Mouse (Mus musculus) CH12.LX (cell line): ENCODE measurements at regions not wholly inside any gene's neighbourhood (a gene's known extent, or its start where the extent isn't known, plus 50 kb on each side); places are given as distances from the start of the nearest gene placed in this dataset.

Source experiments
- DNase-seq: peaks from one replicate; pipeline ENCODE4 v3.0.0-alpha.2; 2013; ENCODE audit errors: extremely low read depth
- H3K27ac ChIP-seq: 2 replicates; pipeline ENCODE4 v1.5.1; 2012; ENCODE audit warnings: low read depth, mild to moderate bottlenecking, control low read depth, moderate library complexity; ENCODE audit not compliant: insufficient read depth
- H3K27me3 ChIP-seq: replicated peaks from 2 replicates; pipeline ENCODE3; 2012; ENCODE audit warnings: inconsistent platforms
- H3K36me3 ChIP-seq, 2 experiments: replicated peaks in 1 of 2; 2 replicates each; pipeline versions ENCODE3 to v1.6.1; 2012; ENCODE audit warnings: inconsistent platforms in 1 of 2, low read length in 1 of 2, mild to moderate bottlenecking in 1 of 2, mixed read lengths in 1 of 2, moderate library complexity in 1 of 2; ENCODE audit not compliant: control insufficient read depth in 1 of 2, insufficient read depth in 1 of 2
- H3K4me1 ChIP-seq, 2 experiments: 2 replicates each; pipeline ENCODE4 v1.6.1; 2012; ENCODE audit warnings: inconsistent platforms in 1 of 2, moderate library complexity in 1 of 2; ENCODE audit not compliant: insufficient read depth in 2 of 2, control insufficient read depth in 1 of 2
- H3K4me2 ChIP-seq: 2 replicates; pipeline ENCODE4 v1.6.1; 2012; ENCODE audit warnings: low read depth, mild to moderate bottlenecking, control low read depth; ENCODE audit not compliant: poor library complexity, insufficient read depth, severe bottlenecking
- H3K4me3 ChIP-seq, 3 experiments: fragments of 150-350 bp in 1 of 3; sonication (generic) in 1 of 3; replicated peaks in 1 of 3; 2 replicates each; pipeline versions ENCODE3 to v1.5.1; 2011 to 2012; ENCODE audit warnings: low read depth in 2 of 3, low read length in 2 of 3, mild to moderate bottlenecking in 2 of 3, moderate library complexity in 2 of 3, control low read depth in 1 of 3, improper control_type of control experiment in 1 of 3, inconsistent platforms in 1 of 3, mixed read lengths in 1 of 3; ENCODE audit not compliant: poor library complexity in 1 of 3
- H3K79me2 ChIP-seq: replicated peaks from 2 replicates; pipeline ENCODE4 v1.6.1; 2012; ENCODE audit warnings: mild to moderate bottlenecking, moderate library complexity; ENCODE audit not compliant: control insufficient read depth, poor library complexity, insufficient read depth, severe bottlenecking; ENCODE audit errors: extremely low read depth
- H3K9ac ChIP-seq: 2 replicates; pipeline ENCODE4 v1.6.1; 2012; ENCODE audit warnings: low read depth, mild to moderate bottlenecking, control low read depth, moderate library complexity; ENCODE audit not compliant: insufficient read depth
- H3K9me3 ChIP-seq: replicated peaks from 2 replicates; pipeline ENCODE3; 2012; ENCODE audit warnings: low read length, inconsistent platforms, mixed read lengths
- CTCF ChIP-seq, 2 experiments: IDR thresholded peaks in 1 of 2; conservative IDR thresholded peaks in 1 of 2; 2 replicates each; pipeline ENCODE4 v1.5.1; 2011 to 2012; ENCODE audit warnings: low read depth in 2 of 2, low read length in 2 of 2, improper control_type of control experiment in 1 of 2, inconsistent platforms in 1 of 2, mild to moderate bottlenecking in 1 of 2, moderate library complexity in 1 of 2
- ELF1 ChIP-seq: IDR thresholded peaks from 2 replicates; pipeline ENCODE4 v1.6.1; 2014; ENCODE audit warnings: low read depth, mild to moderate bottlenecking, inconsistent platforms, low read length, improper control_type of control experiment
- EP300 ChIP-seq: IDR thresholded peaks from 2 replicates; pipeline ENCODE4 v1.6.1; 2011; ENCODE audit warnings: low read length, improper control_type of control experiment
- ETS1 ChIP-seq: conservative IDR thresholded peaks from 2 replicates; pipeline ENCODE4 v1.6.1; 2012; ENCODE audit warnings: low read depth, mild to moderate bottlenecking, inconsistent platforms, low read length, improper control_type of control experiment, moderate library complexity
- IRF4 ChIP-seq: IDR thresholded peaks from 2 replicates; pipeline ENCODE4 v1.6.1; 2014; ENCODE audit warnings: low read depth, mild to moderate bottlenecking, inconsistent platforms, low read length, improper control_type of control experiment
- JUN ChIP-seq: IDR thresholded peaks from 2 replicates; pipeline ENCODE4 v1.6.1; 2011; ENCODE audit warnings: low read depth, mild to moderate bottlenecking, low read length, improper control_type of control experiment, moderate library complexity; ENCODE audit not compliant: insufficient read depth
- MAFK ChIP-seq: IDR thresholded peaks from 2 replicates; pipeline ENCODE4 v1.6.1; 2011; ENCODE audit warnings: low read length, improper control_type of control experiment; ENCODE audit not compliant: insufficient replicate concordance
- MAX ChIP-seq: IDR thresholded peaks from 2 replicates; pipeline ENCODE4 v1.6.1; 2011; ENCODE audit warnings: low read length, improper control_type of control experiment
- MAZ ChIP-seq: IDR thresholded peaks from 2 replicates; pipeline ENCODE4 v1.6.1; 2012; ENCODE audit warnings: low read depth, mild to moderate bottlenecking, inconsistent platforms, low read length, improper control_type of control experiment, moderate library complexity
- NRF1 ChIP-seq: IDR thresholded peaks from 2 replicates; pipeline ENCODE4 v1.6.1; 2014; ENCODE audit warnings: low read depth, mild to moderate bottlenecking, inconsistent platforms, low read length, improper control_type of control experiment, moderate library complexity
- POLR2A ChIP-seq: IDR thresholded peaks from 2 replicates; pipeline ENCODE4 v1.6.1; 2011; ENCODE audit warnings: low read depth, mild to moderate bottlenecking, improper control_type of control experiment, low read length
- RAD21 ChIP-seq: IDR thresholded peaks from 2 replicates; pipeline ENCODE4 v1.6.1; 2011; ENCODE audit warnings: low read depth, mild to moderate bottlenecking, low read length, improper control_type of control experiment, moderate library complexity
- RCOR1 ChIP-seq: conservative IDR thresholded peaks from 2 replicates; pipeline ENCODE4 v1.6.1; 2012; ENCODE audit warnings: low read depth, mild to moderate bottlenecking, inconsistent platforms, low read length, improper control_type of control experiment
- TCF12 ChIP-seq: IDR thresholded peaks from 2 replicates; pipeline ENCODE4 v1.6.1; 2014; ENCODE audit warnings: low read depth, mild to moderate bottlenecking, inconsistent platforms, low read length, improper control_type of control experiment
- USF2 ChIP-seq: conservative IDR thresholded peaks from 2 replicates; pipeline ENCODE4 v1.6.1; 2011; ENCODE audit warnings: low read depth, low read length, improper control_type of control experiment
- ZNF384 ChIP-seq: IDR thresholded peaks from 2 replicates; pipeline ENCODE4 v1.6.1; 2012; ENCODE audit warnings: low read depth, low read length, improper control_type of control experiment, inconsistent platforms
- dilution Hi-C: fragments of 300-500 bp; cut with MboI; formaldehyde crosslinking; loops from 2 replicates; pipeline ENCODE4 v1.14.3; 2020; ENCODE audit warnings: low sequenced_read_pairs; ENCODE audit not compliant: extremely low pct_unique_long_range_greater_than_20kb, extremely low pct_ligation_motif_present
- in situ Hi-C: fragments of 300-500 bp; cut with MboI; formaldehyde crosslinking; loops from 3 replicates; pipeline ENCODE4 v1.14.3; 2019; ENCODE audit warnings: low sequenced_read_pairs, low pct_ligation_motif_present, low pct_unique_long_range_greater_than_20kb, mixed read lengths

- no peak for TF ChIP-seq EP300
- no peak for TF ChIP-seq MAFK
- no peak for TF ChIP-seq TCF12
- TF ChIP-seq MAZ, result no peak
- H3K36me3 ChIP-seq, result no peaks in the 10 kb centered on the region
- H3K79me2 ChIP-seq, result no peaks in the 10 kb centered on the region
- H3K9ac ChIP-seq, result no peak overlapping the region
- H3K4me3 ChIP-seq, result no peak overlapping the region
- dilution Hi-C loops (no loop called here), in situ Hi-C loops (no loop called here)
- H3K4me2 ChIP-seq, result no peak overlapping the region
- no peaks in the 10 kb centered on the region for H3K9me3 ChIP-seq
- H3K4me1 ChIP-seq, result peaks cover 19 to 49% of the 10 kb centered on the region in 2 experiments
- H3K27ac ChIP-seq, result no peak overlapping the region
- H3K27me3 ChIP-seq, result peaks cover 15% of the 10 kb centered on the region
- DNase-seq, result no peak
These were observed 140.1 kb upstream of the Zmiz1 start for GRCm38 (mm10) chr14:25318909-25319308.

- H3K36me3 ChIP-seq, result no peaks in the 10 kb centered on the region
- H3K79me2 ChIP-seq, result no peaks in the 10 kb centered on the region
- H3K27me3 ChIP-seq, result peaks cover 15% of the 10 kb centered on the region
- no peak for DNase-seq
- no peaks in the 10 kb centered on the region for H3K9me3 ChIP-seq
- H3K27ac ChIP-seq, result no peak overlapping the region
- TF ChIP-seq ETS1, result no peak
- TF ChIP-seq RCOR1, result no peak
- TF ChIP-seq NRF1, result no peak
- TF ChIP-seq RAD21, result no peak
- TF ChIP-seq CTCF (conservative IDR thresholded peaks at IDR 0.05 in 1 of 2, IDR thresholded peaks at IDR 0.05 in 1 of 2; ENCODE audit: low read depth in 2 of 2, low read length in 2 of 2), result no peak
- TF ChIP-seq POLR2A, result no peak
- TF ChIP-seq MAFK, result no peak
- no peak for TF ChIP-seq IRF4
- TF ChIP-seq ELF1, result no peak
- no peak for TF ChIP-seq ZNF384
- TF ChIP-seq USF2, result no peak
- TF ChIP-seq MAX, result no peak
- no peak for TF ChIP-seq JUN
- in situ Hi-C loops, result no loop called here
- H3K9ac ChIP-seq, result no peak overlapping the region
- dilution Hi-C loops, result no loop called here
- no peak overlapping the region for H3K4me2 ChIP-seq
- H3K4me1 ChIP-seq, result peaks cover 23 to 49% of the 10 kb centered on the region in 2 experiments
- no peak overlapping the region for H3K4me3 ChIP-seq
These were observed 138.8 kb upstream of the Zmiz1 start for GRCm38 (mm10) chr14:25320141-25320540.
